Mouse (Mus musculus) forebrain, embryonic 16.5 days (tissue): ENCODE results near the gene Hexa. TPM values are rescaled to one million over a fixed set of nuclear protein-coding genes. Genes with fewer than 3 reads are reported as not detected.

Experiments used
- ATAC-seq: fragments of 200-750 bp; cut with Nextera tagmentation; 2 replicates; pipeline ENCODE4 v1.8.0; 2017; ENCODE audit warnings: mild to moderate bottlenecking, moderate library complexity
- H3K27ac ChIP-seq: fragments of 300-500 bp; sonication (generic); 2 replicates; pipeline ENCODE4 v1.5.1; 2014; ENCODE audit warnings: low read length, control low read depth
- H3K27me3 ChIP-seq: fragments of 300-500 bp; sonication (generic); replicated peaks from 2 replicates; pipeline ENCODE4 v1.6.1; 2014; ENCODE audit warnings: low read length; ENCODE audit not compliant: control insufficient read depth, insufficient read depth
- H3K36me3 ChIP-seq: fragments of 300-500 bp; sonication (generic); 2 replicates; pipeline ENCODE4 v1.6.1; 2014; ENCODE audit not compliant: control insufficient read depth, insufficient read depth
- H3K4me1 ChIP-seq: fragments of 300-500 bp; sonication (generic); replicated peaks from 2 replicates; pipeline ENCODE4 v1.6.1; 2014; ENCODE audit warnings: low read length; ENCODE audit not compliant: control insufficient read depth, insufficient read depth
- H3K4me2 ChIP-seq: fragments of 300-500 bp; sonication (generic); 2 replicates; pipeline ENCODE4 v1.6.1; 2014; ENCODE audit warnings: mild to moderate bottlenecking, low read length, control low read depth
- H3K4me3 ChIP-seq: fragments of 300-500 bp; sonication (generic); replicated peaks from 2 replicates; pipeline ENCODE4 v1.5.1; 2014; ENCODE audit warnings: mild to moderate bottlenecking, low read length, control low read depth
- H3K9ac ChIP-seq: fragments of 300-500 bp; sonication (generic); replicated peaks from 2 replicates; pipeline ENCODE4 v1.6.1; 2014; ENCODE audit warnings: low read depth, low read length, control low read depth
- H3K9me3 ChIP-seq: fragments of 300-500 bp; sonication (generic); 2 replicates; pipeline ENCODE4 v1.6.1; 2016; ENCODE audit warnings: low read length; ENCODE audit not compliant: control insufficient read depth
- WGBS: fragments of 180-500 bp; shearing (Covaris S2); extraction: QIAGEN DNeasy Blood & Tissue Kit; methylation state at CpG from one replicate; pipeline ENCODE4 v1.1.7; 2014; 5-methylcytosine and 5-hydroxymethylcytosine counted together
- polyA plus RNA-seq: library from polyadenylated mRNA; unstranded; fragments of >200 nt; fragmentation: Nextera tagmentation; extraction: Ambion mirVana; gene quantifications from 2 replicates; pipeline ENCODE4 v1.2.1, GENCODE M21; 2015

Gene Hexa
- polyA plus RNA-seq: 51.3 and 55.7 TPM in 2 replicates

DNA sequence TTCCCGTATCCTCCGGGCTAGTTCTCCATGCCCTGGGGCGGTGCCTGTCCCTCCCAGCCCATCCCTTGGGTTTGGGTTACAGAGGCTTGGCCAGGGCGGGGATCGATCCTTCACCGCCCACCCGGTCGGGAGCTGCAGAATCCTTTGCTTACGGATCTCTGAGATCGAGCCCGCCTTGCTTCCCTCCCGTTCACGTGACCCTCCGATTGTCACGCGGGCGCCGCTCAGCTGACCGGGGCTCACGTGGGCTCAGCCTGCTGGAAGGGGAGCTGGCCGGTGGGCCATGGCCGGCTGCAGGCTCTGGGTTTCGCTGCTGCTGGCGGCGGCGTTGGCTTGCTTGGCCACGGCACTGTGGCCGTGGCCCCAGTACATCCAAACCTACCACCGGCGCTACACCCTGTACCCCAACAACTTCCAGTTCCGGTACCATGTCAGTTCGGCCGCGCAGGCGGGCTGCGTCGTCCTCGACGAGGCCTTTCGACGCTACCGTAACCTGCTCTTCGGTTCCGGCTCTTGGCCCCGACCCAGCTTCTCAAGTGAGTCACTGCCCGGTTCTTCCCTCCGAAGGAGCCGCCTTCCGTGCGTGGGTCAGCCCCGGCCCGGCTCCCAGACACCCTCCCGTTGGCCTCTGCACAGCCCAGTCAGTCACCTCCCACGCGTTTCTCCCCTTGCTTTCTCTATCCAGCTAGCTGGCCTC, at the start of gene Hexa, which contains the start of gene Tmem202:
TSS of gene Hexa (plus strand) at position 100 of the 697 bp plus-strand sequence.
TSS of gene Tmem202 (minus strand) at position 407 of the 697 bp plus-strand sequence.
- 3% methylated on average over 55 of the region's 55 CpGs for WGBS
- no peak within 1 kb of the TSS for H3K27ac ChIP-seq
- no peaks in the 10 kb centered on the region for H3K9me3 ChIP-seq
- no peaks in the 10 kb centered on the region for H3K36me3 ChIP-seq
- H3K4me2 ChIP-seq: peak within 1 kb of the TSS; percentile 67
- H3K4me1 ChIP-seq: peaks cover 15% of the 10 kb centered on the region
- H3K4me3 ChIP-seq: peak within 1 kb of the TSS; percentile 63
- H3K27me3 ChIP-seq: no peaks in the 10 kb centered on the region
- peak; percentile 93 for ATAC-seq
- H3K9ac ChIP-seq: peak within 1 kb of the TSS; percentile 68

DNA sequence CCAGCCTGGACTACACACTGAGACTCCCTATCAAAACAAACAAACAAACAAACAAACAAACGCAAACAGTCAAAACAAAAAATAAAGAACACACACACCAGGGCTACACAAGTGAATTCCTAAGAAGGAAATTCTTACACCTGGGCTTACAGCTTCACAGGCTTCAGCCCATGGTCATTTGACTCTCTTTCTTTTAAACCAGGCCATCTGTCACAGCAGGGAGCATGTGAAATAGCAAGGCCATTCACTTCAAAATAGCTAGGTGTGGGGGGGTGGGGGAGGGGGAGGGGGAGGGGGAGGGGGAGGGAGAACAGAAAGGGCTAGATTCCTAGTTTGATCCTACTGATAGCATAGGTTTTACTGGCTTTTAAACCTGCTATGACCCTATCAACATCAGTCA, 31.2 kb upstream of the Hexa start:
- H3K4me2 ChIP-seq: no peak overlapping the region
- no peaks in the 10 kb centered on the region for H3K4me1 ChIP-seq
- H3K9me3 ChIP-seq: no peaks in the 10 kb centered on the region
- no peaks in the 10 kb centered on the region for H3K27me3 ChIP-seq
- H3K4me3 ChIP-seq: no peak overlapping the region
- H3K36me3 ChIP-seq: no peaks in the 10 kb centered on the region
- no peak for ATAC-seq
- no peak overlapping the region for H3K9ac ChIP-seq
- 51% methylated on average over 1 of the region's 1 CpGs for WGBS
- no peak overlapping the region for H3K27ac ChIP-seq

DNA sequence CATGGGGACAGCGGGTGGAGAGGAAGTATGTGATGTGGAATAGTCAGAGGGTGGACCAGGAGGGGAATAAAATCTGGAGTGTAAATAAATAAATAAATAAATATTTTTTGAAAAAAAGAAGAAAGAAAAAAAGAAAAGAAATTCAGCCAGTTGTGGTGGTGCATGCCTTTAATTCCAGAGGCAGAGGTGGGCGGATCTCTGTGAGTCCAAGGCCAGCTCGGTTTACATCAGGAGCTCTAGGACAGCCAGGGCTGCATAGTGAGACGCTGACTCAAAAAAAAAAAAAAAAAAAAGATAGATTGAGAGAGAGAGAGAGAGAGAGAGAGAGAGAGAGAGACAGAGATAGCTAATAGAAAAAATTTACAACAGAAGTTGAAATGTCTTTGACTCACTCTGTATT, 27.0 kb upstream of the Hexa start:
- Histone ChIP-seq H3K4me1 (no peaks in the 10 kb centered on the region), H3K4me3 (no peak overlapping the region), H3K4me2 (no peak overlapping the region), H3K9me3 (no peaks in the 10 kb centered on the region), H3K27me3 (no peaks in the 10 kb centered on the region), H3K27ac (no peak overlapping the region), H3K36me3 (no peaks in the 10 kb centered on the region), H3K9ac (no peak overlapping the region)
- ATAC-seq: no peak
- WGBS: 69% methylated on average over 4 of the region's 4 CpGs

DNA sequence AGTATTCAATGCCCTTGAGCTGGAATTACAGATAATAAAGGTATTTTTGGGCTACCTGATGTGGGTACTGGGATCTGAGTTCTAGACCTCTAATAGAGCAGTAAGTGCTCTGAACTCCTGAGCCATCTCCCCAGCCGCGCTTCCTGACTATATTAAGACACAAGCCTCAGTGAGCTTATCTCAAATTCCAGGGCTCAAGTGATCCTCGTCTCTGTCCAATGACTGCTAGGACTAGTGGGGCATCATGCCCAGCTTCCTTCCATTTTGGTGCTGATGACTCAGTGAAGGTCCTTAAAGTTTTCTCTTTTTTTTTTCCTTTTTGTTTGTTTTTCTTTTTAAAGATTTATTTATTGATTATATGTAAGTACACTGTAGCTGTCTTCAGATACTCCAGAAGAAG, 24.3 kb upstream of the Hexa start:
- no peak overlapping the region for H3K9ac ChIP-seq
- H3K4me3 ChIP-seq: no peak overlapping the region
- H3K4me2 ChIP-seq: no peak overlapping the region
- 80% methylated on average over 3 of the region's 3 CpGs for WGBS
- ATAC-seq: no peak
- H3K27me3 ChIP-seq: no peaks in the 10 kb centered on the region
- H3K9me3 ChIP-seq: no peaks in the 10 kb centered on the region
- H3K36me3 ChIP-seq: no peaks in the 10 kb centered on the region
- H3K27ac ChIP-seq: no peak overlapping the region
- no peaks in the 10 kb centered on the region for H3K4me1 ChIP-seq

DNA sequence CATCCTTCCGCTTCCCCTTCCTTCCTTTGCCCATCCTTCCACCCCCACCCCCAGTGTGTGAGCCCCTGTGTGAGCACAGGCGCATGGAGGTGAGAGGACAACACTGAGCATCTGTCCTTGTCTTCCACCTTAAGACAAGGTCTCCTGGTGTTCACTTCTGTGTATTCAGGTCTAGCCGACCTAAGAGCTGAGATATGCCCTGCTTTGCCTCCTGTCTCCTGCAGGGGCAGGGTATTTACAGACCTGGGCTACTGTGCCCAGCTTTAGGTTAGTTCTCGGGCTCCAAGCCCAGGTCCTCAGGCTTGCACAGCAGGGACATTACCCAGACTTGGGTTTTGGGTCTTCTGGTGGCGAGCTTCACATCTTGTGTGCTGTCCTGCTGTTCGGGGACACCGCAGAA, 22.2 kb upstream of the Hexa start:
- WGBS: 58% methylated on average over 7 of the region's 7 CpGs
- no peak for ATAC-seq
- no peak overlapping the region for H3K9ac ChIP-seq
- no peaks in the 10 kb centered on the region for H3K9me3 ChIP-seq
- H3K4me3 ChIP-seq: no peak overlapping the region
- H3K27me3 ChIP-seq: no peaks in the 10 kb centered on the region
- no peak overlapping the region for H3K4me2 ChIP-seq
- no peaks in the 10 kb centered on the region for H3K36me3 ChIP-seq
- no peak overlapping the region for H3K27ac ChIP-seq
- no peaks in the 10 kb centered on the region for H3K4me1 ChIP-seq

DNA sequence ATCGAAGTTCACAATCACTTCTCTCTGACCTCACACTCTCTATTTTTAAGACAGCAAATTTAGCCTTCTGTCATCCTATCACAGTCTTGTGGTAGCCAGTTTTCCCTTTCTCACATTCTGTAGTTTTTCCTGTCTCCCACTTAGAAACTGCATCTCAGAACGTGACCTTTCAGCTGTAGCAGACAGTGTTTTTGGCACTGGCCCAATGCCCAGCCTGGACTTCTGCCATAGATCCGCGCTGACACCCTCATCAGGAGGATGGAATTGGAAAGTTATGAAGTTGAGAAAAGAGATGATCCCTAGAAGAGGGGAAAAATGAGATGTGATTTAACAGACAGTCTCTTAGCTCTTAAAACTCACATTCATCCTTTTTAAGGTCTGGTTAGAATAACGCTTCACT, 20.4 kb upstream of the Hexa start:
- Histone ChIP-seq H3K4me1 (no peaks in the 10 kb centered on the region), H3K9me3 (no peaks in the 10 kb centered on the region), H3K4me3 (no peak overlapping the region), H3K27me3 (no peaks in the 10 kb centered on the region), H3K4me2 (no peak overlapping the region), H3K9ac (no peak overlapping the region), H3K36me3 (no peaks in the 10 kb centered on the region), H3K27ac (no peak overlapping the region)
- no peak for ATAC-seq
- WGBS: 59% methylated on average over 5 of the region's 5 CpGs

DNA sequence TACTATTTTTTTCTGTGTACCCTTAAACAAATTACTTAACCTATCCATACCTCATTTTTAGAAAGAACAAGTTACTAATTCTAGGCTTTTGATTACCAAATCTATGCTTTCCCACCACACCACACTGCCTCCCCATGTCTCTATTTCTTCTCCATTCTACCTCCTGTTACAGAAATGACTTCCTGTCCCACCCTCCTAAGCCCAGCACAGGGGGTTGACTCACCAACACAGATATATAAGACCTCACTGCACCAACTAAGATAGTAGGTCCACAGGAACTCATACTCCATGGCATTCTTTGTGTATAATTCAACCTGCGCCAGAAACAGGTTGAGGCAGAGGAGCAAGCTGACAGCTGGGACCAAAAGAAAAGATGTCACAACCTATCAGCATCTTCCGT, 19.9 kb upstream of the Hexa start:
- H3K4me3 ChIP-seq: no peak overlapping the region
- no peak overlapping the region for H3K9ac ChIP-seq
- no peaks in the 10 kb centered on the region for H3K4me1 ChIP-seq
- WGBS: 88% methylated on average over 2 of the region's 2 CpGs
- no peaks in the 10 kb centered on the region for H3K9me3 ChIP-seq
- no peak overlapping the region for H3K27ac ChIP-seq
- no peaks in the 10 kb centered on the region for H3K36me3 ChIP-seq
- no peaks in the 10 kb centered on the region for H3K27me3 ChIP-seq
- no peak overlapping the region for H3K4me2 ChIP-seq
- ATAC-seq: no peak

DNA sequence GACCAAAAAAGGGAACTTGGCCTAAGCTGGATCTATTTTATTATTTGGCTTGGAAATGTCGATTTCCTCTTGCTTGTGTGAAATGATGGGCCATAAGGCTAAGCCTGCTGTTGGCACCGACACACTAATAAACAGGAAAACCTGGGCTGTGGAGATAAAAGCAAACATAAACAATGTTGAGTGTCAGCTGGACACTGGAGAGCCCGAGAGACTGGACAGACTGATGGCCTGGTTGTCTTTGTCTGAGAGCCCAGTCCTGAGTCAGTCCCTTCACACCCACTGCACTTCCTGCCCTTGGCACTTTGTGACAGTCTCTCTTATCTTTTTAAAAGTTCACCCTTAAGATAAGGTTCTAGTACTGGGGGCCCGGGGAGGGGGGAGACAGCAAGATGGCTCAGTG, 16.4 kb upstream of the Hexa start:
- Histone ChIP-seq H3K9ac (no peak overlapping the region), H3K27ac (no peak overlapping the region), H3K4me1 (no peaks in the 10 kb centered on the region), H3K4me2 (no peak overlapping the region), H3K27me3 (no peaks in the 10 kb centered on the region), H3K9me3 (no peaks in the 10 kb centered on the region), H3K36me3 (no peaks in the 10 kb centered on the region), H3K4me3 (no peak overlapping the region)
- WGBS: 69% methylated on average over 4 of the region's 4 CpGs
- ATAC-seq: no peak

DNA sequence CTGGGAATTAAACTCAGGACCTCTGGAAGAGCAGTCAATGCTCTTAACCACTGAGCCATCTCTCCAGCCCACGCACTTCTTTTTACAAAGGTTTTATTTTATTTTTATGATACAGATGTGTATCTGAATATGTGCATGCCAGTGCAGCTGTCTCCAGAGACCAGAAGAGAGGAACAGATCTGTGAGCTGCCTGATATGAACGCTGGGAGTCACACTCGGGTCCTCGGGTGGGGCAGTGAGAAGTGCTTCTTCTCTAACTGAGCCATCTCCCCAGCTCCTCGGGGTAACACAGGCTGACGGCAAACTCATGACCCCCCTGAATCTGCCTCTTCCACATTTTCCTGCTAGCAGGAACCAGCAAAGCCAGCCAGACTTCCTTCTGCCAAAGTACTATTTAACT, 12.6 kb upstream of the Hexa start:
- no peak overlapping the region for H3K27ac ChIP-seq
- H3K9ac ChIP-seq: no peak overlapping the region
- H3K27me3 ChIP-seq: no peaks in the 10 kb centered on the region
- ATAC-seq: no peak
- WGBS: 86% methylated on average over 6 of the region's 6 CpGs
- H3K4me3 ChIP-seq: no peak overlapping the region
- no peaks in the 10 kb centered on the region for H3K4me1 ChIP-seq
- no peaks in the 10 kb centered on the region for H3K9me3 ChIP-seq
- no peaks in the 10 kb centered on the region for H3K36me3 ChIP-seq
- no peak overlapping the region for H3K4me2 ChIP-seq

DNA sequence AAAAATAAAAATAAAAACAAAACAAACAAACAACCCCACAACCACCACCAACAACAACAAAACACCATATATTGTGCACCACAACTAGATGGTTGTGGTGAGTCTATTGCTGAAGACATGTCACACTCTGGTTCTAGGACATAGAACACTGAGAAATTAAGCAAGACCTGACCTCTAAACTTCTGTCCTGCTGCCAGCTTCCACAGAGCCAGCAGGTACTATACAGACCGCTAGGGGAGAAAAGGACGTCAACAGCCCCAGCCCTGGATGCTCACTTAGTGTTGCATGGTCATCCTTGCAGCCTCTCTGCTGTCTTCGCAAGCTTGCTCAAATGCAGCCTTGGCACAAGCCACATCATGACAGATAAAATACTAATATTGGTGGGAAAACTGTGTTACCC, 11.8 kb upstream of the Hexa start:
- Histone ChIP-seq H3K9ac (no peak overlapping the region), H3K9me3 (no peaks in the 10 kb centered on the region), H3K36me3 (no peaks in the 10 kb centered on the region), H3K4me2 (no peak overlapping the region), H3K27me3 (no peaks in the 10 kb centered on the region), H3K27ac (no peak overlapping the region), H3K4me3 (no peak overlapping the region), H3K4me1 (no peaks in the 10 kb centered on the region)
- 89% methylated on average over 3 of the region's 3 CpGs for WGBS
- ATAC-seq: no peak
